Mouse (Mus musculus): ENCODE results near the gene Pbld2. TPM values are rescaled to one million over a fixed set of nuclear protein-coding genes. Genes with fewer than 3 reads are reported as not detected.
"Not testable (repeated sequence)": the region's sequence is repeated elsewhere in the genome, so short reads cannot be mapped to it uniquely, and the experiment has no call there.

The Pbld2 gene
- polyA plus RNA-seq, 1 experiment from 2014 or later, result 0.94 TPM

GRCm38 (mm10) chr10:63028396-63028795 lies 4.3 kb downstream of the Pbld2 start:
- Histone ChIP-seq H3K4me1 (peaks cover 32% of the 10 kb centered on the region), H3K9me3 (replicated peaks) (no peaks in the 10 kb centered on the region), H3K27me3 (ENCODE audit: low read depth, poor library complexity, severe bottlenecking) (no peaks in the 10 kb centered on the region), H3K4me3 (no peak overlapping the region), H3K27ac (no peak overlapping the region), H3K36me3 (no peaks in the 10 kb centered on the region)
- WGBS, result 89% methylated on average over 4 of the region's 4 CpGs
- no peak for DNase-seq (ENCODE audit: low spot score)

- H3K4me3 ChIP-seq, result no peak overlapping the region
- H3K4me1 ChIP-seq, result no peaks in the 10 kb centered on the region
- no peak overlapping the region for H3K27ac ChIP-seq
- 83% methylated on average over 3 of the region's 3 CpGs for WGBS
- no peak for DNase-seq (ENCODE audit: low spot score)
- no peaks in the 10 kb centered on the region for H3K9me3 ChIP-seq (replicated peaks)
- H3K36me3 ChIP-seq, result no peaks in the 10 kb centered on the region
- no peaks in the 10 kb centered on the region for H3K27me3 ChIP-seq (ENCODE audit: low read depth, poor library complexity, severe bottlenecking)
These were observed 8.2 kb downstream of the Pbld2 start for GRCm38 (mm10) chr10:63032267-63032666.

GRCm38 (mm10) chr10:63032956-63033355 lies 8.8 kb downstream of the Pbld2 start:
- DNase-seq (ENCODE audit: low spot score), result no peak
- Histone ChIP-seq H3K27ac (no peak overlapping the region), H3K27me3 (ENCODE audit: low read depth, poor library complexity, severe bottlenecking) (no peaks in the 10 kb centered on the region), H3K9me3 (replicated peaks) (no peaks in the 10 kb centered on the region), H3K4me3 (no peak overlapping the region), H3K4me1 (no peaks in the 10 kb centered on the region), H3K36me3 (no peaks in the 10 kb centered on the region)
- WGBS, result 84% methylated on average over 3 of the region's 3 CpGs

GRCm38 (mm10) chr10:63038571-63039320 lies 14.6 kb downstream of the Pbld2 start:
- Histone ChIP-seq H3K9me3 (replicated peaks) (no peaks in the 10 kb centered on the region), H3K27me3 (ENCODE audit: low read depth, poor library complexity, severe bottlenecking) (no peaks in the 10 kb centered on the region), H3K4me1 (no peaks in the 10 kb centered on the region), H3K27ac (no peak overlapping the region), H3K4me3 (no peak overlapping the region), H3K36me3 (no peaks in the 10 kb centered on the region)
- WGBS, result 83% methylated on average over 14 of the region's 14 CpGs
- no peak for DNase-seq (ENCODE audit: low spot score)

GRCm38 (mm10) chr10:63039867-63040628 lies 15.9 kb downstream of the Pbld2 start:
- Histone ChIP-seq H3K4me3 (no peak overlapping the region), H3K36me3 (no peaks in the 10 kb centered on the region), H3K4me1 (no peaks in the 10 kb centered on the region), H3K27ac (no peak overlapping the region), H3K9me3 (replicated peaks) (no peaks in the 10 kb centered on the region), H3K27me3 (ENCODE audit: low read depth, poor library complexity, severe bottlenecking) (no peaks in the 10 kb centered on the region)
- DNase-seq (ENCODE audit: low spot score), result no peak
- 85% methylated on average over 5 of the region's 5 CpGs for WGBS

- H3K27me3 ChIP-seq (ENCODE audit: low read depth, poor library complexity, severe bottlenecking), result no peaks in the 10 kb centered on the region
- H3K4me3 ChIP-seq, result no peak overlapping the region
- H3K27ac ChIP-seq, result no peak overlapping the region
- H3K36me3 ChIP-seq, result no peaks in the 10 kb centered on the region
- H3K9me3 ChIP-seq (replicated peaks), result no peaks in the 10 kb centered on the region
- H3K4me1 ChIP-seq, result no peaks in the 10 kb centered on the region
- no peak for DNase-seq (ENCODE audit: low spot score)
- 74% methylated on average over 3 of the region's 3 CpGs for WGBS
These were observed 19.0 kb downstream of the Pbld2 start for GRCm38 (mm10) chr10:63043154-63043553.

GRCm38 (mm10) chr10:63047751-63048150 lies 23.6 kb downstream of the Pbld2 start:
- 92% methylated on average over 8 of the region's 8 CpGs for WGBS
- no peaks in the 10 kb centered on the region for H3K36me3 ChIP-seq
- H3K27ac ChIP-seq, result no peak overlapping the region
- H3K4me1 ChIP-seq, result no peaks in the 10 kb centered on the region
- no peaks in the 10 kb centered on the region for H3K9me3 ChIP-seq (replicated peaks)
- DNase-seq (ENCODE audit: low spot score), result no peak
- no peak overlapping the region for H3K4me3 ChIP-seq
- no peaks in the 10 kb centered on the region for H3K27me3 ChIP-seq (ENCODE audit: low read depth, poor library complexity, severe bottlenecking)

GRCm38 (mm10) chr10:63049106-63049505 lies 25.0 kb downstream of the Pbld2 start:
- DNase-seq (ENCODE audit: low spot score), result no peak
- no peaks in the 10 kb centered on the region for H3K27me3 ChIP-seq (ENCODE audit: low read depth, poor library complexity, severe bottlenecking)
- H3K4me3 ChIP-seq, result no peak overlapping the region
- H3K9me3 ChIP-seq (replicated peaks), result no peaks in the 10 kb centered on the region
- H3K4me1 ChIP-seq, result peaks cover 3% of the 10 kb centered on the region; the same call in 1 of the 2 replicates
- no peak overlapping the region for H3K27ac ChIP-seq
- whole genome bisulfite sequencing, result 90% methylated on average over 2 of the region's 2 CpGs
- H3K36me3 ChIP-seq, result no peaks in the 10 kb centered on the region

GRCm38 (mm10) chr10:63051267-63051666 lies 27.2 kb downstream of the Pbld2 start:
- peaks cover 3% of the 10 kb centered on the region; the same call in 1 of the 2 replicates for H3K4me1 ChIP-seq
- H3K36me3 ChIP-seq, result no peaks in the 10 kb centered on the region
- no peaks in the 10 kb centered on the region for H3K9me3 ChIP-seq (replicated peaks)
- no peaks in the 10 kb centered on the region for H3K27me3 ChIP-seq (ENCODE audit: low read depth, poor library complexity, severe bottlenecking)
- no peak overlapping the region for H3K27ac ChIP-seq
- WGBS, result 88% methylated on average over 7 of the region's 7 CpGs
- no peak overlapping the region for H3K4me3 ChIP-seq
- DNase-seq (ENCODE audit: low spot score), result no peak

- Histone ChIP-seq H3K9me3 (replicated peaks) (no peaks in the 10 kb centered on the region), H3K27ac (no peak overlapping the region), H3K4me3 (no peak overlapping the region), H3K27me3 (ENCODE audit: low read depth, poor library complexity, severe bottlenecking) (0 out of 2 replicates have a peak, but pooled peaks cover 4% of the 10 kb centered on the region), H3K36me3 (no peaks in the 10 kb centered on the region), H3K4me1 (peaks cover 6% of the 10 kb centered on the region; the same call in 1 of the 2 replicates)
- 80% methylated on average over 6 of the region's 6 CpGs for WGBS
- no peak for DNase-seq (ENCODE audit: low spot score)
These were observed 27.9 kb downstream of the Pbld2 start for GRCm38 (mm10) chr10:63052011-63052410.

- DNase-seq (ENCODE audit: low spot score), result no peak
- Histone ChIP-seq H3K9me3 (replicated peaks) (no peaks in the 10 kb centered on the region), H3K36me3 (no peaks in the 10 kb centered on the region), H3K27me3 (ENCODE audit: low read depth, poor library complexity, severe bottlenecking) (0 out of 2 replicates have a peak, but pooled peaks cover 5% of the 10 kb centered on the region), H3K4me1 (peaks cover 11% of the 10 kb centered on the region; the same call in 1 of the 2 replicates), H3K4me3 (no peak overlapping the region), H3K27ac (no peak overlapping the region)
- 60% methylated on average over 6 of the region's 6 CpGs for WGBS
These were observed 28.9 kb downstream of the Pbld2 start for GRCm38 (mm10) chr10:63053007-63053406.

- H3K27me3 ChIP-seq (ENCODE audit: low read depth, poor library complexity, severe bottlenecking); H3K36me3 ChIP-seq; H3K4me3 ChIP-seq; DNase-seq (ENCODE audit: low spot score); H3K9me3 ChIP-seq (replicated peaks); H3K27ac ChIP-seq: not testable (repeated sequence)
- WGBS, result 87% methylated on average over 6 of the region's 6 CpGs
- H3K4me1 ChIP-seq, result peaks cover 11% of the 10 kb centered on the region; the same call in 1 of the 2 replicates
These were observed 30.0 kb downstream of the Pbld2 start for GRCm38 (mm10) chr10:63054071-63054470.

GRCm38 (mm10) chr10:63054586-63054985 lies 30.5 kb downstream of the Pbld2 start:
- no peaks in the 10 kb centered on the region for H3K36me3 ChIP-seq
- H3K27ac ChIP-seq, result no peak overlapping the region
- H3K4me1 ChIP-seq, result peaks cover 11% of the 10 kb centered on the region; the same call in 1 of the 2 replicates
- no peak overlapping the region for H3K4me3 ChIP-seq
- 0 out of 2 replicates have a peak, but pooled peaks cover 5% of the 10 kb centered on the region for H3K27me3 ChIP-seq (ENCODE audit: low read depth, poor library complexity, severe bottlenecking)
- DNase-seq (ENCODE audit: low spot score), result no peak
- H3K9me3 ChIP-seq (replicated peaks), result no peaks in the 10 kb centered on the region
- 73% methylated on average over 2 of the region's 2 CpGs for WGBS

Data from limb, embryonic 10.5 days (tissue).